Mouse (Mus musculus) right cerebral cortex, postnatal 25 days (tissue): ENCODE data around the gene Map4k5.

Source experiments
- DNase-seq: peaks from one replicate; pipeline ENCODE4 v3.0.0; 2022

Gene Map4k5

DNA sequence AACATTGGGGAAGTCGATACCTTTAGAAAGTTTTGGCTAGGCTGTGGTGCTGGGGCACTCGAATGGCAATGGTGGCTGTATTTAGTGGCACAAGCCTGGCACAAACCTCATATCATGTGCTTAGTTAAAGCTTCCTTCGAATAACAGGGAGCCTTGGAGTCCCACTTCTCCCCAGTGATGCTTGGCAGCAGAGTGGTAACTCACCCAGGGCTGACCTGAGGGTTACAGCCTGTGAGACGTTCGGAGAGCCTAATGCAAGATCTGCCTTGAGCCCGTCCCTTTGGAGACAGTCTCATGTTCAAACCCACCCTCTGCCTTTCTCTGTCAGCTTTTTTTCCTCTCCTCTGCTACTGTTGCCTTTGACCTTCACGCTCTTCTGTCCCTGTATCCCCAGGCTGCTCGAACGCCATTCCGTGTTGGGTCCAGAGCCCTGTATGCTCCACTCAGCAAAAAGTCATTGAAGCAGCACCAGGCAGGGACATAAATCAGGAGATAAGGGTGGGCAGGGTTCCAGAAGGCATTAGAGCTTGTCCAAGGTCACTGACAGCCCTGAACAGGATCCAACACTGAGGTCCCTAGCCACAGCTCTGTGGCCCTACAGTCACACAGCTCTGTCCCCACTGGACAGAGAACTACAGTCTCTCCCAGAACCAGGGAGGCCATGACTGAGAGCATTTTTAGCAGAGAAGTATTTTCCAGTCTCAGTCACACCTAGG is 110.9 kb downstream of the Map4k5 start:
- DNase-seq = no peak

DNA sequence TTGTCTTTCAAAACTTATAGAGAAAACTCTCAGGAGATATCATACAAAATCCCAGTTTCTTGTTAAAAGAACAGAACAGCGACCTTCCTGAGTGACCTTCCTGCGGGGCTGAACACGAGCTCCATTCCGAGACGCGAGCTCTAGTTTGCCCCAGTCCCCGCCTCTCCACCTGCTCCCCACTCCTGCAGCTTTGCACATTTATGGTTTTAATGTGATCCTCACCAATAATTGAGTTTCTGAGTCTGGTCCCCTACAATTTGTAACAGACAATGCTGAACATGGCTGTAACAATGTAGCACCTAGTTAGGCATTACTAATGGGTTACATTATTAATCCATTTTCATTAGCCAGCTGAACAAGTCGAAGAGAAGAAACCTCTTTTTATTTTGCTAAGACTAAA is 111.5 kb downstream of the Map4k5 start:
- DNase-seq = no peak

- DNase-seq = no peak
Observed at GRCm38 (mm10) chr12:69777957-69778356, 115.0 kb downstream of the Map4k5 start.

DNA sequence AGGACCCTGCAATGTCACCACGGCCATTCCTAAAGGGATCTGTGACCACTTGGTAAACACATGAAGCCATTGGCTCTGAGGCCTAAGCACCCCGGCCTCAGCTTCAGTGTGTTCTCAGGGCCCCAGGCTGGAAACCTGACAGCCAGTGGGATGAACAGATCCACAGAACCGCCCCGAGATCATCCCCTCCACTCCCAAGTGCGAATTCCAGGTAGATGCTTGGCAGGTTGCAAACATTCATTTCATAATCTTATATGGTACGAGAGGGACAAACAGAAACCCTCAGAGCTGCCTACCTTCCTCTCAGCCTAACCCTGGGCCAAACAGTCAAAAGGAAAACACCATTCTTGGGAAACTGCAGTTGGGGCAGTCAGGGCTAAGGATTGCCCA is 115.7 kb downstream of the Map4k5 start:
- no peak for DNase-seq

- DNase-seq = no peak
Observed at GRCm38 (mm10) chr12:69776607-69777340, 116.2 kb downstream of the Map4k5 start.

GRCm38 (mm10) chr12:69768841-69769240 is 124.2 kb downstream of the Map4k5 start:
- no peak for DNase-seq

DNA sequence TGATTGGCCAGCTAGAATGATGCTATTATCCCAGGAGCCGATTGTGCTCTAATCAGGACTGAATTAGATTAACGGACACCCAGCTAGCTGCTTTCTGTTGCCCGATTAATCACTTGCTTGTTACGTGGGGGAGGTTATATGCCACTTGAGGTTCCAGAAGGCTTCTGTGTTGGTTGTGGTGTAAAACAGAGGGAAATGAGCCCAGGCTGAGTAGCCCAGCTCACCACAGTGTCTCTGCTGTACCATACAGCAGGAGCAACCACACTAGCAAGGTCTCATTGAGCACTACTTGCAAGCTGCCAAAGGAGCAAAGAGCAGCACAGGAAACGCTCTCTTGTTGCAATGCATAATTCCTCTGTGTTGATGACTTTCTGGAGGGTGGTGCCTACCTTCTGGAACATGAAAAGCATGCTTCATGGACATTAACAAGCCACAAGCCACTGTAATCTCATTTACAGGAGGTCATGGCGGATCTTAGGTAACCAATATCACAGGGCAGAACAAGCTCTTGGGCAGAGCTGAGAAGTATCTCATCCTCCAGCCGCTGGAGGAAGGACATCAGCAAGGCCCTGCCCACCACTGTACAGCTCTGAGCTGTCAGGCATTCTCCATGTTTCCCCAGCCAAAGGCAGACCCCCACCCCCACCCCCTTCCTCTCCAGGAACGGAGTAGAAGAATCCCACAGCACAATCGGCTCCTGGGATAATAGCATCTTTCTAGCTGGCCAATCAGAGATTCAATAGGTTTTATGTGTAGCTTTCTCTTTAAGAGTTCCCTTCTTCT is 125.3 kb downstream of the Map4k5 start:
- DNase-seq = no peak

GRCm38 (mm10) chr12:69766185-69766904 is 126.7 kb downstream of the Map4k5 start:
- no peak for DNase-seq

DNA sequence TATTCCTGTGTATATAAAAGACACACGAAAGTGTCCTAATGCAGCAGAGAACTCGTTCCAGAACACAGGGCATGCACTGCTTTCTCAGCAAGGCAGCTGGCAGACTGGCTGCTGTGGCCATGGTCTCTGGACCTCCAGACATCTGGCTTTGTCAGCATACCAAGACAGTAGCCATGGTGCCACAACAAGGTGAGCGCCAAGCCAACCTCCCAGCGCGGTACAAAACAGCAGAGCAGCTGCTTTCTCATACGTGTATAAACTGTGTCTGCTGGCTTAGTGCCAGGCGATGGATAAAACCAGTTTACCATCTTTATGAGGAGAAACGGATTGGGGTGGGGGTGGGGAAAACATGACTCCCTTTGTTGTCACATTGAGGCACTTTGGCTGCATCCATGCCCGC is 127.5 kb downstream of the Map4k5 start:
- no peak for DNase-seq

- no peak for DNase-seq
Observed at GRCm38 (mm10) chr12:69761603-69762002, 131.4 kb downstream of the Map4k5 start.

GRCm38 (mm10) chr12:69760743-69761406 is 132.1 kb downstream of the Map4k5 start:
- no peak for DNase-seq

DNA sequence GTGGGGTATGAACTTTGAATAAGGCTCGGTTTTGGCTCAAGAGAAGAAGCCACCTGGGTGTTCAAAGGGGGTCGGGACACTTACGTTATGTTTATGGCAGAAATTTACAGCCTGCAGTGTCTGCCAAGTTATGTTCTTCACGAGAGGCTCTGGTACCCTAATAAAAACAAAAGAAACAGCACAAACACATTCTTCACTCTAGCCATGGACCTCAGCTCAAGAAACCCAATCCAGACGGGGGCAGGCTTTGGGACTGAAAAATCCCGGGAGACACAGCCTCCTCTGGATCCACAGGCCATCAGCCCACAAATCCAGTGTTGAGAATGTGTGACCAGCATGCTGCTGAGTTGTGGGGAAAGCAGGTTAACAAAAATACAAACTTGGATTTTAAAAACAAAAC is 133.0 kb downstream of the Map4k5 start:
- no peak for DNase-seq

GRCm38 (mm10) chr12:69759267-69759885 is 133.6 kb downstream of the Map4k5 start:
- DNase-seq = no peak

- DNase-seq = no peak
Observed at GRCm38 (mm10) chr12:69758221-69759185, 134.5 kb downstream of the Map4k5 start.

DNA sequence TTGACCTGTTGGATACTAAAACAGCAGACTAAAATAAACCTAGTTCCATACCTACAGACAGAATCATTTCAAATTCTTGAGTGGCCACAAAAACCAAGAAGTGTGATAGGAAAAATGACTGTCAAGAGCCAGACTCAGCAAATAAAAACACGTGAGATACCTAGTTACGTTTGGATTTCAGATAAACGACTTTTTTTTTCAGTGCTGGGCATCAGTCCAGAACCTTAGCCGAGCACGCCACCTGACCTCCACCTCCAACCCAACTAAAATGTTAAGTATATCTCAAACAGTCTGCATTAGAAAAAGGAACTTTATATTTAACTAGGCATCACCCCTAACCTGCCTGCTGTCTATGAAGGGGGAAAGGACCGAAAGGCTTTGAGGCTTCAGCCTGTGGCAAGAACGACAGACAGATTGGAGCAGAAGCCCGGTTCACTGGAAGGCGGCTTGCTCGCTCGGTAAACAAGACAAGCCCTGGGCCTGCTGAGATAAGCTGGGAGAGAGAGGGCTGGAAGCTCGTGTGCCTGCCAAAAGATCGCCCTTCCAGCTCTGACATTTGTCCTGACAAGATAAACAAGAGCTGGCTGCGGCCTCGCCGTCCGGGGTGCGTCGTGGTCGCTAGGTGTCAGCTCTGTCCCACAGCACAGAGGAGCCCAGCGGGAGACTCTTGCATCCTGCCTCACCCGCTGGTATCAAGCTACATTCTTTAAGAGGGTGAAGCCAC is 135.4 kb downstream of the Map4k5 start:
- peak; percentile 29 for DNase-seq

GRCm38 (mm10) chr12:69756015-69756414 is 137.0 kb downstream of the Map4k5 start:
- no peak for DNase-seq

DNA sequence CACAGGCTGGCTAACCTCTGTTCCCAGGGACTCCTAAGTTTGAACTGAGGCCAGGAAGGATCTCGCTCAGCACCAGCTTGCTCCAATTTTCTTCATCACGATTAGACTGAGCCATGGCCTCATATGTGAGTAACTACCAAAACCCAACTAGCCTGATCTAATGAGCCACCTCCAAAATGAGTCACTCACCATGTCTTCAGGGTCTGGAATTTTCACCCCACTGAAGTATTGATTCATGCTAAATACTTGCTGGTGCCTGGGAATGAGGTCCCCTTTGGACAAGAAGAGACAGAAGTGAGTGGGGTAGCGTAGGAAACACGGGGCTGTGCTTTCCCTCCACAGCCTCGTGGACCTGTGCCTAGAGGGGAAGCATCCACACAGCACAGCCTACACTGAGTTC is 139.1 kb downstream of the Map4k5 start:
- DNase-seq = no peak
